Mouse (Mus musculus) lung, adult 2 months (tissue): ENCODE results near the gene Nbeal2. TPM values are rescaled to one million over a fixed set of nuclear protein-coding genes. Genes with fewer than 3 reads are reported as not detected.

ENCODE experiments used
- DNase-seq: peaks from one replicate; pipeline ENCODE4 v3.0.0; 2022
- H3K4me1 ChIP-seq: fragments of 200-500 bp; 2 replicates; pipeline ENCODE4 v1.6.1; 2011; ENCODE audit warnings: low read length; ENCODE audit not compliant: control insufficient read depth, insufficient read depth
- H3K4me3 ChIP-seq: fragments of 200-500 bp; replicated peaks from 2 replicates; pipeline ENCODE3; 2011; ENCODE audit warnings: low read depth, mild to moderate bottlenecking, control low read depth, low read length; ENCODE audit errors: extremely low read depth
- CTCF ChIP-seq: fragments of 200-500 bp; IDR thresholded peaks from 2 replicates; pipeline ENCODE4 v1.5.1; 2011; ENCODE audit warnings: mild to moderate bottlenecking, low read length, control low read depth; ENCODE audit not compliant: insufficient read depth
- POLR2A ChIP-seq: fragments of 200-500 bp; IDR thresholded peaks from 2 replicates; pipeline ENCODE4 v1.6.1; 2011; ENCODE audit warnings: low read depth, mild to moderate bottlenecking, control low read depth, low read length, borderline replicate concordance; ENCODE audit errors: extremely low read depth
- WGBS: fragments of 180-500 bp; shearing (Covaris S2); methylation state at CpG from one replicate; pipeline ENCODE4 v1.1.7; 2018; 5-methylcytosine and 5-hydroxymethylcytosine counted together
- polyA plus RNA-seq: library from polyadenylated mRNA; depleted of rRNA; stranded (reverse); fragments of >200 nt; gene quantifications from 2 replicates; pipeline ENCODE4 v1.2.3, GENCODE M21; 2012

Nbeal2 gene
- polyA plus RNA-seq, 1 experiment = 66.4 TPM

GRCm38 (mm10) chr9:110660856-110661612, 7.1 kb upstream of the Nbeal2 start:
- Histone ChIP-seq H3K4me3 (no peak overlapping the region), H3K4me1 (peaks cover 7% of the 10 kb centered on the region)
- TF ChIP-seq POLR2A = no peak
- TF ChIP-seq CTCF = no peak
- no peak for DNase-seq
- WGBS = 50% methylated on average over 7 of the region's 7 CpGs

DNA sequence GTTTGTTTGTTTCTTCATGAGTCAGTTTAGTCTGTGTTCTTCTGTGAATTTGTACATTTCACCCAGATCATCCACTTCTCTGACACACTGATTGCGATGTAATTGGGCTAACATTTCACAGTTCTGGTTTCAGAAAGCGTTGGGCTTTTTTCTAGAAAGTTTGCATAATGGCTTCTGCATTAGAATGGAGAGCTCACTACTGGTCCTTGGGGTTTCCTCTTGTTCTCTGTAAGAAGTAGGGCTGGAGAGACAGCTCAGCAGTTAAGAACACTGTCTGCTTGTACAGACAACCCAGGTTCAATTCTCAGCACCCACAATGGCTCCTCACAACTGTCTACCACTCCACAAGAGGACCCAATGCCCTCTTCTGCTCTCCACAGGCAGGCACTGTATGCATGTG, 6.2 kb upstream of the Nbeal2 start:
- peaks cover 11% of the 10 kb centered on the region for H3K4me1 ChIP-seq
- no peak overlapping the region for H3K4me3 ChIP-seq
- TF ChIP-seq CTCF (no peak), POLR2A (no peak)
- WGBS = 84% methylated on average over 2 of the region's 2 CpGs
- DNase-seq = no peak

DNA sequence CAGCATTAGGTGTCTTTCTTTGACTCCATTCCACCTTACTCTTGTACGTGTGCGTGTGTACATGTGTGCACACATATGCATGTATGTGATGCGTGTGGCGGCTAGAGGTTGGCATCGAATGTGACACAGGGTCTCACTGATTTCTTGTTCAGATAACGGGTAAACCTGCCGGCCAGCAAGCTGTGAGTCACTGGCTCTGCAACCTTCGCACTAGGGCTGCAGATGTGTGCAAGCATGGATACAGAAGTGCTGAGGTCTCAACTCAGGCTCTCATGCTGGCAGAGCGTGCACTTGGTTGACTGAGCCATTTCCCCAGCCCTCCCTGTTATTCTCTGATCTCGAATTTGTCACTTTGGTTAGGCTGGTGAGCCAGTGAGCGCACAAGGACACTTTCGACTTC, 5.6 kb upstream of the Nbeal2 start:
- no peak for TF ChIP-seq CTCF
- Histone ChIP-seq H3K4me1 (peaks cover 11% of the 10 kb centered on the region), H3K4me3 (no peak overlapping the region)
- 92% methylated on average over 12 of the region's 12 CpGs for WGBS
- no peak for DNase-seq

DNA sequence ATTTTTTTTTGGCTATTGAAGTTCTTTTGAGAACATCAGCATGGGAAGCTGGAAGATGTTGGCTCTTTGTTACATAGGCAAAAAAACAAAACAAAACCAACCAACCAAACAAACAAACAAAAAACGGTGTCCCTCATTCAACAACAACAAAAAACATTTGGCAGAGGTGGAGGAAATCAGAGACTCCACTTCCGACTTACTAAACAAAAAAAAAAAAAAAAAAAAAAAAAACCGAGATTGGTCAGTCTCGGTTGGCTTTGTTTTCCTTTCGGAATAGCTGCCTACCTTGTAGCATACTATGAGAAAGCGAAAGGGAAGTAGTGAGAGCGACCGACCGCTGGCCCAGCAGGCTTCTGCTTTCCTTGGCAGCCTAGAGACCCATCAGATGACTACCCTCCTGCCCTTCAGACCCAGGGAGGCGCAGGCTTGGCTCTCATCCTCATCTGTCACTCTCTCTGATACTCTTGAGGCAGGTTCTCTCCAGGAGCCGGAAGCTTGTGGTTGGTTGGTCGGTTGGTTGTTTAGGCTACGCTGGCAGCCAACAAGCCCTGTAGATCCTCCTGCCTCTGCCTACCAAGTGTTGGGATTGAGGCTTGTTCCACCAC, 3.6 kb upstream of the Nbeal2 start:
- peaks cover 13% of the 10 kb centered on the region for H3K4me1 ChIP-seq
- DNase-seq = no peak

DNA sequence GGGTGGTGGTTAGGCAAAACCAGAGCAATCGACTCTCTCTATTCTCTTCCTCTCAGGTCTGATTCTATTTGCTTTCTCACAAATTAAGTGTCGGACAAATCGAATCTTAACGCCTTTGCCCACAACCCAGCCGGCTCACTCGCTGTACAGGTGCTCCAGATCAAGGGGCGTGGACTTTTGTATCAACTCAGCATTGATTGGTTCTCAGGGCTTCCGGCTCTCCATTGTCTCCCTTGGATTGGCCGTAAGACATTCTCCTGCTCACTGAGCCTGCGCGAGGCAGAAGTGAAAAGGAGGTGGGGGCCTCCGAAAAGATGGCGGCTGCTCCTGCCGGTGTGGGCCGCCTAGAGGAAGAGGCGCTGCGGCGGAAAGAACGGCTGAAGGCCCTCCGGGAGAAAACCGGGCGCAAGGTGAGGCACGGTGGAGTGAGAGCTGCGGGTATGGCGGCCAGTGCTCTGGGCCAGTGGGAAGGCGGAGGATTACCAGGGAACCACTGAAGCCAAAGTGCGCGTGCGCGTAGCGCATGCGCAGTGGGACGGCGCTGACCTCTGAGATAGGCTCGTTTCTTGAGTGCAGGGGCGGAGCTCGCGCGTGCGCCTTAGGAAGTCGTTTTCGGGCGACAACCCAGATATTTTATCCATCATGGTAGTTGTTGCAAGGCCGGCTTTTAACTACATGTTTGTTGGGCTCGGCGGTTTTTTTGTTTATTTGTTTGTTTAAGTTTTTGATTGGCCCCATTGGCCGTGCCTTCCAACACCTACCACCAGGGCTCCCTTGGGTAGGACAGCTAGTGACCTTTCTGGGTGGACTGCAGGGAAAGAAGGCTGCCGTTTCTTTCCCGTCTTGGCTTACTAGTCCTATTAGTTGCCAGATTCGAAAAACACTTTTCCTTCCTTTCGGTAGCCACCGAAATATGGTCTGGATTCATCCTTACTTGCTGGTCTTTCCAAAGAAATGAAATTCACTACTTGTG, 2.6 kb upstream of the Nbeal2 start, which contains the start of gene Ccdc12:
TSS of gene Ccdc12 (plus strand) at position 255 of the 973 bp plus-strand sequence.
- peaks cover 22% of the 10 kb centered on the region for H3K4me1 ChIP-seq
- under 1% methylated on average over 52 of the region's 52 CpGs for WGBS
- H3K4me3 ChIP-seq = peak within 1 kb of the TSS; percentile 99
- TF ChIP-seq POLR2A (peak; percentile 66), CTCF (0 out of 2 replicates have a peak, but pooled peaks have one; percentile 16)
- DNase-seq = peak; percentile 96

More for the DNA sequence above, 3.6 kb upstream of the Nbeal2 start:
- H3K4me3 ChIP-seq = peak overlapping the region; percentile 70
- WGBS = 28% methylated on average over 13 of the region's 13 CpGs
- TF ChIP-seq POLR2A (0 out of 2 replicates have a peak, but pooled peaks have one; percentile 16), CTCF (no peak)

- H3K4me1 ChIP-seq = peaks cover 22% of the 10 kb centered on the region
- WGBS = 67% methylated on average over 10 of the region's 10 CpGs
- no peak for DNase-seq
- H3K4me3 ChIP-seq = no peak overlapping the region
- no peak for TF ChIP-seq POLR2A
- TF ChIP-seq CTCF = no peak
Observed at GRCm38 (mm10) chr9:110655651-110656007, 1.7 kb upstream of the Nbeal2 start.

GRCm38 (mm10) chr9:110654726-110655650, 1.0 kb upstream of the Nbeal2 start:
- WGBS = 74% methylated on average over 19 of the region's 19 CpGs
- DNase-seq = no peak
- no peak for TF ChIP-seq POLR2A
- TF ChIP-seq CTCF = no peak
- peaks cover 22% of the 10 kb centered on the region for H3K4me1 ChIP-seq
- H3K4me3 ChIP-seq = no peak overlapping the region

DNA sequence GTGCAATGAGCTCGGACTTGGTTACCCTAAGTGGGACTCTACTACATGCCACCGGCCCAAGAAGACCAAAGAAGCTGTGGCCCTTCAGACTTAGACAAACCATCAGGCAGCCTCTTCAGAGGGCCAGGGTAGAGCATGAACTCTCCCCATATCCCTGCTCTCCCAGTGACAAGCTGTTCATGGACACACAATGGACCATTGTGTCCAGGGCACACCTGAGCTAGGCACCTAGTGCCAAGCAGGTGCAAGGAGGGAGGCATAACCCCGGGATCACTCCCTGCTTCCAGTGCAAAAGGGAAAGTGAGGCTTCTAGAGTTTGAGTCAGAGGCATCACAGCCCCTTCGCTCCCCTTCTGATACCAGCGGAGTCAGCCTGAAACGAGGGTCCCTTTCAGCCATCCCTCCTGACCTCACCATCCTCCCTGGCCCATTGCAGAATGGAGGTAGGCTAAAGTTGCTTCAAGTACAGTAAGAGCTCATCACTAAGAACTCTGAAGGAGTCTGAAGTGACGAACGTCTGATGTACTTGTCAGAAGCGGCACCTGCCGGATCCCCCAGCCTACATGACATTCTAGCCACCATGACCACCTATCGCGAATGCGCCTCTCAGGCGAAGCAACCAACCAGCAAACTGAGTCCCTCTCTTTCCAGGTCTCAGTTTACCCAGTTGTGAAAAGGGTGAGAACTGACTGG, 852 bp downstream of the Nbeal2 start:
- DNase-seq = peak; percentile 36
- peaks cover 22% of the 10 kb centered on the region for H3K4me1 ChIP-seq
- TF ChIP-seq CTCF (no peak), POLR2A (no peak)
- WGBS = 15% methylated on average over 14 of the region's 14 CpGs
- peak overlapping the region; percentile 69 for H3K4me3 ChIP-seq
